Mouse (Mus musculus): ENCODE measurements around the gene Rfx4. TPM values are rescaled to one million over a fixed set of nuclear protein-coding genes. Genes with fewer than 3 reads are reported as not detected.
A peak's percentile ranks its signal among the peaks of the same experiment; 100 is the strongest.

The Rfx4 gene
- total and polyA plus RNA-seq, 3 experiments, result 0.09 TPM; not detected in 2

DNA sequence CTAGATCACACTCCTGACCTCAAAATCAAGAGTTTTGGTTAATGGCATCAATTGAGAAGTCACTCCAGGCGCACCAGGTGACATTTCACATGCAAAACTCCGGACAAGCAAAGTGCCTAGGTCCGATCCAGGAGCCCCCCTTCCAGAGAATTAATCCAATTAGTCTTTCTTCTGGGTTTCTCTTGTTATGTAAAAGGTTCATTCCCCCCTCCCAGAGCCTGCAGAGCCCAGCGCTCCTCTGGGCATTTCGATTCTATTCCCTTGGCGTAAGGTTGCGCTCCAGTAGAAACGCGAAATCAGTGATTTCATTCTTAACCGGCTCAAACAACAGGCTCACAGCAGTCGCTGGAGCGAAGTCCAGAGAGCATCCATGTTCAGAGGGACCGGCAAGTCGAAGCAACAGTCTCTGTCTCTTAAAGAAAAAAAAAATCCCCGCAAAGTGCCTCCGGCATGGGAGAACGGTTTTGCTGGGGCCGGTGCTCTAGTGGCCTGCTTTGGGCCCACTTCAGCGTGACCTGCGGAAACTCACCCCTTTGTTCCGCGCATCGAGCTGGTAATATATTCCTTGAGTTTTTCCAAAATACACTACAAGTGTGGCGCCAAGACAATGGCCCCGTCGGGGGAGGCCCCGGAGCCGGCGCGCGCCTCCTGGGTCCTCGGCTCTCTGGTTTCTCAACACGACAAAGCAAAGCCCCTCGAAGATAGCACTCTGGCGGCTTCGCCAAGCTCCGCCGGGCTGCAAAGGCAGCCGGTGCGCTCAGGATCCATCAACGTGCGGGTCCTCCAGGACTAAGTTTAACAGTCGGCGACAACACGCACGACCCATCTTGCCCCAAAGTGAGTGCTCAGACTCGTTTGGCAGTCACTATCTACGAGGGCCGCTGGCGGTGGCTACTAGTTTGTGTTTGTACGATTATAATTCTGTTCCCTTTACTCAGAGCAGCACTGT is 2.9 kb downstream of the Rfx4 start:
- TF ChIP-seq CTCF (IDR thresholded peaks at IDR 0.05) (no peak), POLR2A (IDR thresholded peaks at IDR 0.05; ENCODE audit: insufficient read depth, low read depth, low read length) (no peak), EP300 (IDR thresholded peaks at IDR 0.05; ENCODE audit: insufficient read depth, low read depth, low read length) (no peak)
- Histone ChIP-seq H3K4me3 (no peak overlapping the region), H3K4me1 (ENCODE audit: control insufficient read depth, insufficient read depth, low read length) (no peaks in the 10 kb centered on the region), H3K27ac (no peak overlapping the region), H3K36me3 (ENCODE audit: control insufficient read depth, insufficient read depth, low read length) (no peaks in the 10 kb centered on the region), H3K27me3 (ENCODE audit: control insufficient read depth, insufficient read depth, low read length) (peaks cover 32% of the 10 kb centered on the region), H3K9ac (ENCODE audit: low read depth, low read length) (no peak overlapping the region), H3K79me2 (replicated peaks; ENCODE audit: control insufficient read depth, insufficient read depth, low read length) (no peaks in the 10 kb centered on the region)
- DNase-seq, result no peak
- intact Hi-C loops (cut with DNase I), result no loop called here
- 8% methylated on average over 51 of the region's 51 CpGs for WGBS

DNA sequence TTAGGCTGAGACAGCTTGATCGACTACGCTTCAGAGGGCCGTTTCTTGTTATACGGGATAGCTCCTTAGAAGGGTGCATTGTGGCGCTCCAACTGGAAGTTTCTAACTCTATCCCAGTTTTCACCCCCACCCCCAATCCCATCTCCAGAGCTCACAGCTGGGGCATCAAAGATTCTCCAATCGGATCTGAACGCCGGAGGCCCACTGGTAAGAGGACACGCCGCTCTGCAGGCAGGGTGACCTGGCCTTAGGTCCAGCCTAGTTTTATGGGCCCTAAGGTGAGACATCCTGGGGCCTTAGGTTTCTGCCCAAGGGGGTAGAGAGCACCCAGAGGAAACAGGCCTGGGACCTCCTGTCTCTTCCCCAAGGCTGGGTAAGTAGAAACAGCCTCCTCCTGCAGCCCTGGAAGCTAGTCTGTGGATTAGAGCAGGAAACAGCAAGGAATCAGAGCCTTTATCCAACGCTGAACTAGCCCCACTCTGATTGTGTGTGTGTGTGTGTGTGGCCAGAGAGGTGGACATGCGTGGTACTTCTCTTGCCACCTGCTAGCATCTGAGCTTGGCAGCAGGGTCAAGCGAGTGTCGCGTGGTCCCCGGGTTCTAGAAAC is 3.8 kb downstream of the Rfx4 start:
- TF ChIP-seq EP300 (IDR thresholded peaks at IDR 0.05; ENCODE audit: insufficient read depth, low read depth, low read length), result no peak
- TF ChIP-seq CTCF (IDR thresholded peaks at IDR 0.05), result no peak
- no peak for TF ChIP-seq POLR2A (IDR thresholded peaks at IDR 0.05; ENCODE audit: insufficient read depth, low read depth, low read length)
- no peak for DNase-seq
- Histone ChIP-seq H3K9ac (ENCODE audit: low read depth, low read length) (no peak overlapping the region), H3K27ac (no peak overlapping the region), H3K4me1 (ENCODE audit: control insufficient read depth, insufficient read depth, low read length) (no peaks in the 10 kb centered on the region), H3K36me3 (ENCODE audit: control insufficient read depth, insufficient read depth, low read length) (no peaks in the 10 kb centered on the region), H3K79me2 (replicated peaks; ENCODE audit: control insufficient read depth, insufficient read depth, low read length) (no peaks in the 10 kb centered on the region), H3K27me3 (ENCODE audit: control insufficient read depth, insufficient read depth, low read length) (peaks cover 31% of the 10 kb centered on the region), H3K4me3 (no peak overlapping the region)
- intact Hi-C loops (cut with DNase I), result no loop called here
- 40% methylated on average over 16 of the region's 16 CpGs for WGBS

DNA sequence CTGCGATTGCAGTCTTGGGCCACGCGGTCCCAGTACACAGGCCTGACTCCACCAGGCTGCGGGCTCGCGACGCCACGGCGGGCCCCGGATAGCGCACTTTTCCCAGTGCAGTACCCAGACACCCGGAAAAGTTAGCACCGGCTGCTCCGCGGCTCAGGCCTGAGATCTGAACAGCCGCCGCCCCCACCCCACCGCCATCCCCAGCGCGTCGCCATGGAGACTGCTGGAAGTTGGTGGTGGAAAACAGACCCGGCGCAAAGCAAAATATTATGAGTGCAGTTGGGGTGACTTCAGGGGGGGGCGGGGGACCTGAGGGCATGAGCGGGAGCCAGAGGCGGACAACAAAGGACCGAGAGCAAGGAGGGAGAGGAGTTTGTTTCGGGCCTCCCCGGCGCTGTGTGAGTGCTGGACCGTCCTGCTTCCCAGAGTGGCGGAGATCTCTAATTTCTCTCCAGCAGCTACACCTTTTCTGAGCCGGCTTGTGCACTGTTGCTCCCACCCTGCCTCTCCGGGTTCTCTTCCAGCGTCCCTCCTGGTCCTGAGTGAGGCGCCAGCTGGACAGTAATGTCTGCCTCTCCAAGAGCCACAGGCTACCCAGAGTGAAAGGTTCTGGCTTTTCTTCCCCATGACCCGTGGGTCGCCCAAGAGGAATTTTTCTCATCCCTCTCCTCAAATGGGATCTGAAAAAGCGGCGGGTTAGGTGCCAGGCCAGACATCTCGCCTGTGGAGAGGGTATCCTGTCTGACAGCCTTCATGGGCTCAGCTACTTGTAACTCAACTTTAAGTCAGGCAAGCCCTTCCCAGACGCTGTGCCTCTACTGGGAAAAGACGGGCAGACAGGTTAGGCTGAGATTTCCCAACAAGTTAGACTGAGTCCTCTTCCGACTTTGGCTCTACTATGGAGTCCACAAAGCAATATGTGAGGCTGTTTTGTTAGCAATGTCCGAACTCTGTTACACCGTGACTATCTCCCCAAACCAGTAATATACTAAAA is 4.6 kb downstream of the Rfx4 start:
- Histone ChIP-seq H3K4me1 (ENCODE audit: control insufficient read depth, insufficient read depth, low read length) (no peaks in the 10 kb centered on the region), H3K79me2 (replicated peaks; ENCODE audit: control insufficient read depth, insufficient read depth, low read length) (no peaks in the 10 kb centered on the region), H3K36me3 (ENCODE audit: control insufficient read depth, insufficient read depth, low read length) (no peaks in the 10 kb centered on the region), H3K9ac (ENCODE audit: low read depth, low read length) (no peak overlapping the region), H3K27me3 (ENCODE audit: control insufficient read depth, insufficient read depth, low read length) (peaks cover 24% of the 10 kb centered on the region), H3K4me3 (no peak overlapping the region), H3K27ac (no peak overlapping the region)
- DNase-seq, result no peak
- intact Hi-C loops (cut with DNase I), result no loop called here
- no peak for TF ChIP-seq POLR2A (IDR thresholded peaks at IDR 0.05; ENCODE audit: insufficient read depth, low read depth, low read length)
- no peak for TF ChIP-seq EP300 (IDR thresholded peaks at IDR 0.05; ENCODE audit: insufficient read depth, low read depth, low read length)
- no peak for TF ChIP-seq CTCF (IDR thresholded peaks at IDR 0.05)
- 17% methylated on average over 46 of the region's 46 CpGs for WGBS

DNA sequence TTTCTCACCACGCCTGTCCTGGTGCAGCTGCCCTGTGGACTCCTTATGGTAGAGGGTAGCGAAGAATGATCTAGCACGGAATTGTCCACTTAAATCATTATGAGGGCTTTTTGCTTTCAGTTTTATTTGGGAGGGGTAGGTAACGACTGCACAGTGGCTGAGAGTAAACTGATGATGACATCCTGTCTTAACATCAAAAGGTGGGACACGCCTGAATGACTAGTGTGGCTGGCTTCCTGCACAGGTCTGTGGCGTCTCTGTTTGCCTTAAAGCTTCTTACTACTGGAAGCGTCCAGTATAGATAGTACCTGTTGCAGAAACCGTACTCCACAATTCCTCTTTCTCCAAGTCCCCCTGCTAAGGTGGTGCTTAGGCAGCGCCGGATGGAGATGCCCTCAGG is 12.9 kb downstream of the Rfx4 start:
- no peak overlapping the region for H3K27ac ChIP-seq
- H3K79me2 ChIP-seq (replicated peaks; ENCODE audit: control insufficient read depth, insufficient read depth, low read length), result no peaks in the 10 kb centered on the region
- no peaks in the 10 kb centered on the region for H3K36me3 ChIP-seq (ENCODE audit: control insufficient read depth, insufficient read depth, low read length)
- no peak overlapping the region for H3K4me3 ChIP-seq
- DNase-seq, result no peak
- no peak overlapping the region for H3K9ac ChIP-seq (ENCODE audit: low read depth, low read length)
- H3K27me3 ChIP-seq (ENCODE audit: control insufficient read depth, insufficient read depth, low read length), result no peaks in the 10 kb centered on the region
- intact Hi-C loops (cut with DNase I), result no loop called here
- WGBS, result 76% methylated on average over 10 of the region's 10 CpGs
- H3K4me1 ChIP-seq (ENCODE audit: control insufficient read depth, insufficient read depth, low read length), result peaks cover 6% of the 10 kb centered on the region; the same call in 1 of the 2 replicates
- no peak for TF ChIP-seq CTCF (IDR thresholded peaks at IDR 0.05)
- TF ChIP-seq EP300 (IDR thresholded peaks at IDR 0.05; ENCODE audit: insufficient read depth, low read depth, low read length), result no peak
- no peak for TF ChIP-seq POLR2A (IDR thresholded peaks at IDR 0.05; ENCODE audit: insufficient read depth, low read depth, low read length)

DNA sequence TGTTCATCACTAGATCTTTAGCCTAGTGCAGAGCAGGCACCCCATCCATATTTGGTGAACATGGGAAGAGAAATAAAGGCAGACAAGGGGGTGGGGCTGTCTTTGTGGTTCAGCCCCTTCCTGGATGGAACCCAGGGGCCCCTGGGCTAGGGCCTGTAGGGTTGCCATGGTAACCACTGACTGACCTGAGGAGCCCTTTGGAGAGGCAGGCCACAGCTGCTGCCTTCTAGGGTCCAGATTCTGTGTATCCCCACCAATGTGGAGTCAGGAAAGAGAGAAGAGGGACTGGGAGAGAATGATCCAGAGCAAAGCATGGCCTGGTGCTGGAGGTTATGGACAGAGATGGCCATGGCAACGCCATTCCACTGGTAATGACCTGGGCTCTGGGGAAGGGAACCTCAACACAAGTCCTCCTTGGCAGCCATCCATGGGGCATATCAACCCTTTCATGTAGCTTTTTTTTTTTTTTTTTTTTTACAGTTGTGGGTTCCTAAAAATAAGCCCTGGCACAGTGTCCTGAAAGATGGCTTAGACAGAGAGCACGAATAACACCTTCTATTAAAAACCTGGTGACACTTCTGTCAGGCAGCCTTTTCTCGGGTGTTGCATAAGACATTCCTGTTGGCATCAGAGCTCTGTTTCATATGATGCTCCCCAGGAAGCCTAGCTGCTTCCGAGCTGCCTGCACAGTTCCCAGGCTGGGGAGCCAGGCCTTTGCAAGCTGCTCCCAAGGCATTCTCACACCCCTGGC is 16.7 kb downstream of the Rfx4 start:
- no peaks in the 10 kb centered on the region for H3K36me3 ChIP-seq (ENCODE audit: control insufficient read depth, insufficient read depth, low read length)
- TF ChIP-seq CTCF (IDR thresholded peaks at IDR 0.05) (no peak), POLR2A (IDR thresholded peaks at IDR 0.05; ENCODE audit: insufficient read depth, low read depth, low read length) (no peak), EP300 (IDR thresholded peaks at IDR 0.05; ENCODE audit: insufficient read depth, low read depth, low read length) (peak; percentile 47; the same call in 1 of the 2 replicates)
- WGBS, result 51% methylated on average over 4 of the region's 4 CpGs
- intact Hi-C loops (cut with DNase I), result loop anchor here (1.0 to 5.0 kb wide), 2 partner anchors 40 to 62 kb away; no protein-coding TSS in a partner anchor
- H3K27ac ChIP-seq, result peak overlapping the region; percentile 59; the same call in 1 of the 2 replicates
- no peak overlapping the region for H3K9ac ChIP-seq (ENCODE audit: low read depth, low read length)
- H3K79me2 ChIP-seq (replicated peaks; ENCODE audit: control insufficient read depth, insufficient read depth, low read length), result no peaks in the 10 kb centered on the region
- no peaks in the 10 kb centered on the region for H3K27me3 ChIP-seq (ENCODE audit: control insufficient read depth, insufficient read depth, low read length)
- H3K4me1 ChIP-seq (ENCODE audit: control insufficient read depth, insufficient read depth, low read length), result peaks cover 11% of the 10 kb centered on the region; the same call in 1 of the 2 replicates
- DNase-seq, result peak in 1 of 2 experiments; percentile 69
- H3K4me3 ChIP-seq, result no peak overlapping the region

Measured in heart, adult 2 months (tissue).